ENCODE assay signal across 9 mouse cellular contexts in genomic region chr19:7558675-7559074, GRCm38 (mm10). TPM values are rescaled to one million over a fixed set of nuclear protein-coding genes. Genes with fewer than 3 reads are reported as not detected.
A peak's percentile ranks its signal among the peaks of the same experiment; 100 is the strongest.
DNase-seq lines count a peak whose midpoint lies in the region; ATAC-seq and TF ChIP-seq lines count a peak whose summit lies in the region.
"Had no signal": no experiment of that assay in that cellular context is flagged by ENCODE, and none has a peak within 500 bp of the region (broad histone marks: within the 10 kb centered on the region; RNA-seq: fewer than 3 reads in every experiment).

No protein-coding gene starts in this region.

- DNase-seq in limb, embryonic 11.5 days (ENCODE audit: low spot score) = no peak
- no peak for DNase-seq in limb, embryonic 10.5 days (ENCODE audit: low spot score)
- no peak for DNase-seq in MEL (ENCODE audit: low read depth, low spot score)
- no peak for DNase-seq in frontal cortex, postnatal 14 days (ENCODE audit: low spot score in 2 of 2)
- DNase-seq in cerebellum, adult 18-20 months = no peak

- H3K79me2 ChIP-seq in MEL (ENCODE audit: control insufficient read depth, insufficient read depth, low read length, poor library complexity) = peaks cover 3% of the 10 kb centered on the region; the same call in 1 of the 2 replicates

- H3K27ac ChIP-seq in limb, embryonic 11.5 days (replicated peaks; ENCODE audit: low read depth, low read length) = no peak overlapping the region
- H3K27ac ChIP-seq in limb, embryonic 10.5 days = no peak overlapping the region
- no peak overlapping the region for H3K27ac ChIP-seq in MEL (ENCODE audit: control insufficient read depth, low read depth, low read length)
- no peak overlapping the region for H3K27ac ChIP-seq in embryonic facial prominence, embryonic 12.5 days
- peak overlapping the region; percentile 80; the same call in 1 of the 2 replicates for H3K27ac ChIP-seq in liver, embryonic 15.5 days (replicated peaks)
- H3K27ac ChIP-seq: midbrain, embryonic 13.5 days had no signal

- H3K4me3 ChIP-seq in limb, embryonic 11.5 days (ENCODE audit: low read depth, low read length) = no peak overlapping the region
- no peak overlapping the region for H3K4me3 ChIP-seq in limb, embryonic 10.5 days
- peak overlapping the region; percentile 65 to 83 for H3K4me3 ChIP-seq in MEL (ENCODE audit: control insufficient read depth in 1 of 2, insufficient read depth in 1 of 2, low read depth in 2 of 2, low read length in 2 of 2)
- H3K4me3 ChIP-seq in embryonic facial prominence, embryonic 12.5 days = 0 out of 2 replicates have a peak overlapping the region, but pooled peaks have one; percentile 44
- peak overlapping the region; percentile 77 for H3K4me3 ChIP-seq in liver, embryonic 15.5 days (replicated peaks)
- H3K4me3 ChIP-seq: midbrain, embryonic 13.5 days had no signal

- TF ChIP-seq EP300 in MEL (IDR thresholded peaks at IDR 0.05; ENCODE audit: low read depth in 1 of 2, low read length in 2 of 2) = no peak

- no peak for ATAC-seq in limb, embryonic 11.5 days (ENCODE audit: insufficient number of reproducible peaks, low FRiP score, low TSS enrichment, low read depth)
- no peak for ATAC-seq in embryonic facial prominence, embryonic 12.5 days (ENCODE audit: insufficient number of reproducible peaks, insufficient read depth, low FRiP score, low TSS enrichment)
- no peak for ATAC-seq in liver, embryonic 15.5 days (ENCODE audit: insufficient read depth)
- ATAC-seq: midbrain, embryonic 13.5 days had no signal

- H3K36me3 ChIP-seq in limb, embryonic 11.5 days (ENCODE audit: control insufficient read depth, insufficient read depth, low read length) = no peaks in the 10 kb centered on the region
- no peaks in the 10 kb centered on the region for H3K36me3 ChIP-seq in limb, embryonic 10.5 days
- H3K36me3 ChIP-seq in MEL (ENCODE audit: control insufficient read depth in 1 of 2, insufficient read depth in 2 of 2, low read length in 2 of 2) = peaks cover 0 to 8% of the 10 kb centered on the region in 2 experiments; a peak in 2 of 4 replicates
- H3K36me3 ChIP-seq in embryonic facial prominence, embryonic 12.5 days = no peaks in the 10 kb centered on the region
- H3K36me3 ChIP-seq in liver, embryonic 15.5 days (replicated peaks) = peaks cover 6% of the 10 kb centered on the region; the same call in 1 of the 2 replicates
- H3K36me3 ChIP-seq: midbrain, embryonic 13.5 days had no signal

- no peaks in the 10 kb centered on the region for H3K27me3 ChIP-seq in limb, embryonic 11.5 days (ENCODE audit: control insufficient read depth, insufficient read depth, low read length)
- H3K27me3 ChIP-seq in limb, embryonic 10.5 days (ENCODE audit: low read depth, poor library complexity, severe bottlenecking) = peaks cover 23% of the 10 kb centered on the region
- H3K27me3 ChIP-seq in MEL (ENCODE audit: control insufficient read depth in 1 of 2, insufficient read depth in 2 of 2, low read length in 2 of 2) = no peaks in the 10 kb centered on the region
- H3K27me3 ChIP-seq in embryonic facial prominence, embryonic 12.5 days = no peaks in the 10 kb centered on the region
- no peaks in the 10 kb centered on the region for H3K27me3 ChIP-seq in liver, embryonic 15.5 days

- TF ChIP-seq POLR2A in MEL (IDR thresholded peaks at IDR 0.05; ENCODE audit: control insufficient read depth in 1 of 2, insufficient read depth in 1 of 2, low read depth in 1 of 2, low read length in 2 of 2, poor library complexity in 1 of 2) = no peak

- H3K9me3 ChIP-seq in limb, embryonic 11.5 days (ENCODE audit: control insufficient read depth, low read length) = no peaks in the 10 kb centered on the region
- H3K9me3 ChIP-seq in limb, embryonic 10.5 days (replicated peaks) = no peaks in the 10 kb centered on the region
- H3K9me3 ChIP-seq in MEL (replicated peaks; ENCODE audit: insufficient read depth, low read length) = no peaks in the 10 kb centered on the region
- H3K9me3 ChIP-seq in embryonic facial prominence, embryonic 12.5 days = no peaks in the 10 kb centered on the region
- H3K9me3 ChIP-seq in liver, embryonic 15.5 days (replicated peaks) = no peaks in the 10 kb centered on the region
- H3K9me3 ChIP-seq: midbrain, embryonic 13.5 days had no signal

- H3K4me2 ChIP-seq in limb, embryonic 11.5 days (ENCODE audit: low read depth, severe bottlenecking) = peak overlapping the region; percentile 79; the same call in 1 of the 2 replicates
- H3K4me2 ChIP-seq in embryonic facial prominence, embryonic 12.5 days (replicated peaks) = peak overlapping the region; percentile 75; the same call in 1 of the 2 replicates
- H3K4me2 ChIP-seq in liver, embryonic 15.5 days = peak overlapping the region; percentile 84

- no peak for TF ChIP-seq CTCF in MEL (IDR thresholded peaks at IDR 0.05 in 2 of 3, conservative IDR thresholded peaks at IDR 0.05 in 1 of 3; ENCODE audit: control insufficient read depth in 1 of 3, insufficient read depth in 1 of 3, low read depth in 2 of 3, low read length in 3 of 3, poor library complexity in 1 of 3, severe bottlenecking in 1 of 3)

- no peak for TF ChIP-seq RAD21 in MEL (IDR thresholded peaks at IDR 0.05; ENCODE audit: low read depth, low read length)

- H3K9ac ChIP-seq in limb, embryonic 11.5 days (ENCODE audit: low read length) = no peak overlapping the region
- H3K9ac ChIP-seq in MEL (ENCODE audit: control insufficient read depth, low read depth, low read length, poor library complexity, severe bottlenecking) = peak overlapping the region; percentile 76
- no peak overlapping the region for H3K9ac ChIP-seq in embryonic facial prominence, embryonic 12.5 days
- peak overlapping the region; percentile 82 for H3K9ac ChIP-seq in liver, embryonic 15.5 days
- H3K9ac ChIP-seq: midbrain, embryonic 13.5 days had no signal

- WGBS in limb, embryonic 11.5 days = 78% methylated on average over 4 of the region's 4 CpGs
- 87% methylated on average over 4 of the region's 4 CpGs for WGBS in limb, embryonic 10.5 days
- WGBS in embryonic facial prominence, embryonic 12.5 days = 70% methylated on average over 4 of the region's 4 CpGs
- WGBS in liver, embryonic 15.5 days (ENCODE audit: insufficient replicate concordance) = 66% methylated on average over 4 of the region's 4 CpGs

- H3K4me1 ChIP-seq in limb, embryonic 11.5 days (ENCODE audit: control insufficient read depth, insufficient read depth, low read length) = 0 out of 2 replicates have a peak, but pooled peaks cover 3% of the 10 kb centered on the region
- peaks cover 19% of the 10 kb centered on the region for H3K4me1 ChIP-seq in limb, embryonic 10.5 days
- peaks cover 6 to 11% of the 10 kb centered on the region in 2 experiments for H3K4me1 ChIP-seq in MEL (ENCODE audit: control insufficient read depth in 1 of 2, insufficient read depth in 2 of 2, low read length in 2 of 2)
- H3K4me1 ChIP-seq in embryonic facial prominence, embryonic 12.5 days = peaks cover 20% of the 10 kb centered on the region; the same call in 1 of the 2 replicates
- peaks cover 35% of the 10 kb centered on the region for H3K4me1 ChIP-seq in liver, embryonic 15.5 days (replicated peaks)

TF ChIP-seq in MEL, 35 proteins besides CTCF, POLR2A, EP300 and RAD21:
- TF ChIP-seq ETS1 (IDR thresholded peaks at IDR 0.05; ENCODE audit: low read depth, low read length) = no peak
- no peak for TF ChIP-seq ZMIZ1 (IDR thresholded peaks at IDR 0.05; ENCODE audit: low read depth, low read length)
- no peak for TF ChIP-seq ZC3H11A (IDR thresholded peaks at IDR 0.05; ENCODE audit: low read depth, low read length)
- TF ChIP-seq MYC (IDR thresholded peaks at IDR 0.05; ENCODE audit: low read depth, low read length) = no peak
- TF ChIP-seq SMC3 (IDR thresholded peaks at IDR 0.05; ENCODE audit: low read depth, low read length) = no peak
- no peak for TF ChIP-seq MYB (IDR thresholded peaks at IDR 0.05; ENCODE audit: low read depth, low read length)
- TF ChIP-seq MXI1 (IDR thresholded peaks at IDR 0.05; ENCODE audit: low read depth, low read length) = no peak
- TF ChIP-seq HCFC1 (IDR thresholded peaks at IDR 0.05; ENCODE audit: low read depth, low read length) = no peak
- TF ChIP-seq CHD1 (IDR thresholded peaks at IDR 0.05; ENCODE audit: low read depth, low read length) = no peak
- no peak for TF ChIP-seq TCF12 (IDR thresholded peaks at IDR 0.05; ENCODE audit: low read depth, low read length)
- no peak for TF ChIP-seq NELFE (IDR thresholded peaks at IDR 0.05; ENCODE audit: low read depth, low read length)
- TF ChIP-seq POLR2AphosphoS2 (IDR thresholded peaks at IDR 0.05; ENCODE audit: low read length) = no peak
TF ChIP-seq in MEL: peak in this region for 0.

RNA-seq across cellular contexts. Expression of gene Pla2g16, which starts 1.4 kb away (rescaled TPM):
- polyA plus RNA-seq in limb, embryonic 11.5 days (2014; fragmentation: Nextera tagmentation; extraction: Ambion mirVana) = 5.4 and 7.6 TPM in 2 replicates
- polyA plus RNA-seq in limb, embryonic 10.5 days (2016; fragmentation: Nextera tagmentation; extraction: Ambion mirVana) = 3.2 and 3.6 TPM in 2 replicates
- 16.3 and 19.0 TPM in 2 replicates for total RNA-seq in MEL (2012; rRNA removed)
- 10 to 100 TPM in 1 of 2 experiments, not detected in 1; 24.7 TPM for polyA plus RNA-seq in MEL (2012; ENCODE audit: insufficient read depth in 1 of 2, insufficient read length in 2 of 2, low read depth in 1 of 2, low replicate concordance in 2 of 2, missing spikeins in 1 of 2)
- polyA plus RNA-seq in embryonic facial prominence, embryonic 12.5 days (2016; fragmentation: Nextera tagmentation; extraction: Ambion mirVana) = 7.2 and 7.4 TPM in 2 replicates
- 22.6 and 26.4 TPM in 2 replicates for polyA plus RNA-seq in liver, embryonic 15.5 days (2015; fragmentation: Nextera tagmentation; extraction: Ambion mirVana)

RNA-seq across cellular contexts. Expression of gene Lgals12, which starts 48.3 kb away (rescaled TPM):
- polyA plus RNA-seq in limb, embryonic 11.5 days (2014; fragmentation: Nextera tagmentation; extraction: Ambion mirVana) = 0.30 and 0.93 TPM in 2 replicates
- 0.21 and 0.84 TPM in 2 replicates for polyA plus RNA-seq in limb, embryonic 10.5 days (2016; fragmentation: Nextera tagmentation; extraction: Ambion mirVana)
- not detected in 2 replicates for total RNA-seq in MEL (2012; rRNA removed)
- not detected for polyA plus RNA-seq in MEL (2012; ENCODE audit: insufficient read depth in 1 of 2, insufficient read length in 2 of 2, low read depth in 1 of 2, low replicate concordance in 2 of 2, missing spikeins in 1 of 2)
- 0.11 and 0.17 TPM in 2 replicates for polyA plus RNA-seq in embryonic facial prominence, embryonic 12.5 days (2016; fragmentation: Nextera tagmentation; extraction: Ambion mirVana)
- polyA plus RNA-seq in liver, embryonic 15.5 days (2015; fragmentation: Nextera tagmentation; extraction: Ambion mirVana) = not detected in 2 replicates
- total RNA-seq: common myeloid progenitor, adult 5-6 weeks had no signal

RNA-seq across cellular contexts. Expression of gene Hrasls5, which starts 53.7 kb away (rescaled TPM):
- not detected in 2 replicates for polyA plus RNA-seq in limb, embryonic 11.5 days (2014; fragmentation: Nextera tagmentation; extraction: Ambion mirVana)
- not detected in 2 replicates for polyA plus RNA-seq in limb, embryonic 10.5 days (2016; fragmentation: Nextera tagmentation; extraction: Ambion mirVana)
- not detected in 2 replicates for total RNA-seq in MEL (2012; rRNA removed)
- polyA plus RNA-seq in MEL (2012; ENCODE audit: insufficient read depth in 1 of 2, insufficient read length in 2 of 2, low read depth in 1 of 2, low replicate concordance in 2 of 2, missing spikeins in 1 of 2) = not detected
- not detected in 2 replicates for polyA plus RNA-seq in embryonic facial prominence, embryonic 12.5 days (2016; fragmentation: Nextera tagmentation; extraction: Ambion mirVana)
- polyA plus RNA-seq in liver, embryonic 15.5 days (2015; fragmentation: Nextera tagmentation; extraction: Ambion mirVana) = not detected in 2 replicates
- total RNA-seq: common myeloid progenitor, adult 5-6 weeks had no signal
- polyA plus RNA-seq: midbrain, embryonic 13.5 days had no signal

Comparison
In these comparisons a context has a peak if more than half of its experiments do, and no peak if none do; other contexts are left out.
1. H3K4me3 ChIP-seq: peak in MEL (2 of 2), embryonic facial prominence, embryonic 12.5 days (single experiment) and liver, embryonic 15.5 days (single experiment); none in limb, embryonic 11.5 days (single experiment) and limb, embryonic 10.5 days (single experiment).
2. H3K9ac ChIP-seq: peak in MEL (single experiment) and liver, embryonic 15.5 days (single experiment); none in limb, embryonic 11.5 days (single experiment) and embryonic facial prominence, embryonic 12.5 days (single experiment).
3. Peak in every context shown above with its lines, with median percentiles within 50 percentile points of each other: H3K4me2 ChIP-seq.